Mouse (Mus musculus) CH12F3 (cell line): ENCODE measurements around the gene Abhd17b.

Experiments used
- in situ Hi-C: fragments of 300-500 bp; cut with MboI; formaldehyde crosslinking; loops from 2 replicates; pipeline ENCODE4 v1.14.3; 2020; ENCODE audit warnings: low sequenced_read_pairs

The Abhd17b gene

DNA sequence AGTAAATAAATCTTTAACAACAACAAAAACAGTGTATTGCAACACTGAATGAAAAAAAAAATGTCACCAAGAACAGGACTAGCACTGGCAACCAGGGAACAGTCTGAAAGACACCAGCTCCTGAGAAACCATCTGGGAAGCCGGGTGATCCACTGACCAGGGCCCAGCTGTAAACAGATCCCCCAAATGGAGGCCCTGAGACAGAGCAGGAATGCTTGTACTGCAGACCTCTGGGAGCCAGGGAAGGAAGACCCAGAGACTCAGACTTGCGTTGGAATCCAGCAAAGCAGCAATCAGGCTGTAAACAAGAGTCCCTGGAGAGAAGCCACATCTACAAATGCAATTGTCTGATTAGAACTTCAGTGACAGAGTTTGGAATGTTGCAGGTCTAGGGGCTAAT, 74.1 kb downstream of the Abhd17b start:
- in situ Hi-C loops = loop anchor here (25.0 kb wide), 1 partner anchor 690 kb away; no protein-coding TSS in a partner anchor

DNA sequence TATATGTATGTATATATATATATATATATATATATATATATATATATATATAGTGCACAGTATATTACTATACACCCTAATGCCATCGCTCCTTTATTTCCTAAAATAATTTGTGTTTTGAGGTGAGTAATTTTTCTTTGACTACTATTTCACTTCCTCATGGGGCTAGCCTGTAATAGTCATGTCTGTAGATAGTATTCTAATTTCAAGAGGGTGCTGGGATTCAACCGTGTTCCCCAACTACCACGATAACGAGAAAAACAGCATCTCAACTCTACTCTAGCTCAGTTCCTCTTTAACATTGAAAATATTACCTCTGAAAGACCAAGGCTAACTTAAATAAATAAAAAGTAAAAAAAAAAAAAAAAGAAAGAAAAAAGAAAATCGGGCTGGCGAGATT, 75.4 kb downstream of the Abhd17b start:
- in situ Hi-C loops = loop anchor here (25.0 kb wide), 1 partner anchor 691 kb away; no protein-coding TSS in a partner anchor

DNA sequence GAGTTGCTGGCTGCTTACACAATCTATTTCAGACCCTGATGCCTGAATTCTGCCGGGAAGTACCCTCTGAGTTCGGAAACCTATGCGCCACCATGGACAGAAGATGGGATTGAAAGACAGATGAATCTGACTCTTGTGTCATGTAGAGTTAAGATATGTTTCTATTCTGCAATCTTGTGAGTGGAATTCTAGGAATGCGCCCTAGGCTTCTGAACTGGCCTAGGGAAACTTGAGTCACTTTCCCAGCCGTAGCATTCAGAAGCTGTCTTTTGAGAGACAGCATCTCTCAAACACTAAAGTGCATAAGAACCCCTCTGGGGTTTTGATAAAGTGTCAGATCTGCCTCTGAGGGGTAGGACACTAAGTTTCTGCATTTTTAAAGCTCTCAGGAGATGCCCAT, 78.9 kb downstream of the Abhd17b start:
- in situ Hi-C loops = loop anchor here (25.0 kb wide), 1 partner anchor 695 kb away; no protein-coding TSS in a partner anchor

DNA sequence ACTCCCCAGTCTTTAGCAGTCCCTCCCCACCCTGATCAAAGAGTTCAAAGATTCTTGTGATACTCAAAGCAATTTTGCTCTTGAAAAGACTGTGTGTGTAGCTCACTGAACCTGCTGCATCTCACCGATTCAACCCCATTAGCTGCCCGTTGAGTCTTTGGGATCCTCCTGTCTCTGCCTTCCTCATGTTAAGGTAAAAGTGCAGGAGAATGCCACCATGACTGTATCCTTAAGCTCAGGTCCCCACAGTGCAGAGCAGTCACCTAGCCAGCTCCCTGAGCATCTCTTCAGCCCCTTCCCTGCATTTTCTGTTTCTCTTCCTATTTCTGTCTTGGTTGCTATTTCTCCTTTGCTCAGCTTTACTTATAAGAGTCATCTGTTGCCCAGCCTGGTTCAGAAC, 80.2 kb downstream of the Abhd17b start:
- in situ Hi-C loops = loop anchor here (25.0 kb wide), 1 partner anchor 696 kb away; no protein-coding TSS in a partner anchor

DNA sequence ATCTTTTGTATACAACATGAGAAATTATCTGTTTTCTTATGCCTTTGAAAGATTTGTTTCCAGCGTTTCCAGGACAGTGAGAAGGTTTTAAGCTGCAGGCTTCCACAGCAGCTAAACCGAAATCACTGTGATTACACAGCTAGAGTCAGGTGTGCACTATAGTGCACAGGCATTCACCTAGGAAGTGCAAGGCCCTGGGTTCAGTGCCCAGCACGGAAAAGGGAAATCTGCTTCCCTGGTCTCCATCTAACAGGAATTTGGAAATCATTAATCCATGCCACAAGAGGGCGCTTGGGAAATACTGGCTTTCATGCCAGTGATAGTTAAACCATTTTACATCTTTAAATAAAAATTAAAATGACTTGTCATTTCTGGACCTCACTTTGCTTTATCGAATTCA, 81.1 kb downstream of the Abhd17b start:
- in situ Hi-C loops = loop anchor here (25.0 kb wide), 1 partner anchor 697 kb away; no protein-coding TSS in a partner anchor
